Mouse (Mus musculus): ENCODE data around the gene Oas1h. TPM values are rescaled to one million over a fixed set of nuclear protein-coding genes. Genes with fewer than 3 reads are reported as not detected.
"Not testable (repeated sequence)": the region's sequence is repeated elsewhere in the genome, so short reads cannot be mapped to it uniquely, and the experiment has no call there.

Oas1h gene
- polyA plus RNA-seq, 1 experiment from 2014 or later = not detected

DNA sequence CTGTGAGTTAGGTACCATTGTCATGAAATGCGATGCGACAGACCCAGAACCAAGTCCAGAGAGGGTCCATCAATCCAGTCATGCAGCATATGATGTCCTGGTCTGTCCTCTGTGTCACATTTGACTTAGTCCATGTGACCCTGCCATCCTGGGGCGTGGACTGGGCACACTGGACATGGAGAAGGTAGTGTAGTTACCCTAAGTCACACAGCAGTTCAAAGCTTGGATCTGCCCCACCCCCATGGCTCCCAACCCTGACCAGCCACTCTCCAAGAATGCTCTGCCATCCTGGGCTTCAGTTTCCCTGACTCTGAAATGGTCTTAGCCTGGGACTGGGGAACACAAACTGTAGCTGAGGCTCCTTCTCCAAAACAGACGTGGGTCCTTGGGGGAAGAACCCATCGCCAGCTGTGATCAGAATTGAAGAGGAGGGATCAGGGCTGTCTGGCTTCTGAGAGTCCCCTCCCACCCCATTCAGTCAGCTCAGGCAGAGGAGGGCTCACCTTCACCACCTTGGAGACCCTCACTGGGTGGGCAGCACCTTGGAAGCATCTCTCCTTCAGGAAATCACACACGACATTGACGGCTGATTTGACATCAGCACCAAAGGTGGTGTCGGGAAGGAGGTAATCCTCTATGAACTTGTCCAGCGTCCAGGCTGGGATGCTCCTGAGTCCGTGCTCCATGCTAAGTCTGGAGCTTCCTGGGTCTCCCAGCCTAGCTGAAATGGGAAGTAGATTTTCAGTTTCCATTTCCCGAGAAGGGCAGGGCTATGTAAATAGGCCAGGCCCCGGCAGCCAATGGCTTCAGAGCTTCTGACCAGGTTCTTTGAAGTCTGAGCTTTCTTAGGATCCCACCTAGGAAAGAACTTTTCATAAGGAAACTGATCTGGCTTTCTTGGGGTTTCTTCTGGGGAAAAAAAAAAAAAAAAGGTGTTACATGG is 45.8 kb downstream of the Oas1h start, which contains the start of gene Oas1a:
Gene Oas1a (minus strand): TSS at position 731 of the 943 bp plus-strand sequence.
- H3K4me1 ChIP-seq (ENCODE audit: control insufficient read depth, insufficient read depth, low read length); ATAC-seq (ENCODE audit: low read depth); H3K4me2 ChIP-seq (ENCODE audit: low read depth, low read length); H3K9ac ChIP-seq (replicated peaks; ENCODE audit: low read depth, low read length); H3K36me3 ChIP-seq (ENCODE audit: control insufficient read depth, insufficient read depth, low read length); H3K9me3 ChIP-seq (ENCODE audit: control insufficient read depth, low read length); H3K4me3 ChIP-seq (ENCODE audit: low read depth, low read length); H3K27ac ChIP-seq (ENCODE audit: low read depth, low read length); H3K27me3 ChIP-seq (ENCODE audit: control insufficient read depth, insufficient read depth, low read length): not testable (repeated sequence)
- 40% methylated on average over 8 of the region's 12 CpGs for WGBS

DNA sequence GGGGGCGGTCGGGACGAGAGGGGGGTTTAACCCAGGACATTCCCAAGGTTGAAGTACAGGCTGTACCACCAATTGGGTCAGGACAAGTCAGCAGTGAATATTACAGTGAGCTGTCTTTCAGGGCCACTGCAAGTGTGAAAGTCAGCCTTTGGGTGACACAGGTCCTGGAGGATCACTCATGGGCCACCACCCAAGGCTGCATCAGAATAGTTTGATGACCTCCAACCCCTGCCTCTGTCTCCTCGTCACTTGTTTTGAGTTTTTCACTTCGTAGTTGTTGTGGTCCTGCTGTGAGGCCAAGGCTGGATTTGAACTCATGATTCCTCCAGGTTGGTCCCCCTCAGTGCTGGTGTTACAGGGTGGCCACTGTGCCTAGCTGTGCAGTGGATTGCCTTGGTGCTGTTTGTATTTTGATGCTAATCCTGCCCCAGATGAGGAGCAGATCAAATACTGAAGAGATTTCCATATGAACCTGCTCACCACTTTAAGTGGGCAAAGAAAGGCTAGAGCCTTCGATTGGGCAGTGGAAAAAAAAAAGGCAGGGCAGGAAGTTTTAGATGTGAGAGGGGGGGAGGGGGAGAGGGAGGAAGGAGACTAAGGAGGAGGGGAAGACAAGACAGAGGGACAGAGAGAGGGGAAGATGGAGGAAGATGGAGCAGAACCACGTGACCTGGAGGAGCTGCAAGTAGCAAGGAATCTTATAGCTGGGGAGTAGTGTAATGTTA is 47.1 kb downstream of the Oas1h start:
- no peak for ATAC-seq (ENCODE audit: low read depth)
- Histone ChIP-seq H3K4me1 (ENCODE audit: control insufficient read depth, insufficient read depth, low read length) (no peaks in the 10 kb centered on the region), H3K36me3 (ENCODE audit: control insufficient read depth, insufficient read depth, low read length) (no peaks in the 10 kb centered on the region), H3K27ac (ENCODE audit: low read depth, low read length) (no peak overlapping the region), H3K27me3 (ENCODE audit: control insufficient read depth, insufficient read depth, low read length) (no peaks in the 10 kb centered on the region), H3K9ac (replicated peaks; ENCODE audit: low read depth, low read length) (no peak overlapping the region), H3K4me3 (ENCODE audit: low read depth, low read length) (no peak overlapping the region), H3K9me3 (ENCODE audit: control insufficient read depth, low read length) (no peaks in the 10 kb centered on the region), H3K4me2 (ENCODE audit: low read depth, low read length) (no peak overlapping the region)
- 60% methylated on average over 7 of the region's 7 CpGs for WGBS

GRCm38 (mm10) chr5:120914204-120914603 is 53.0 kb downstream of the Oas1h start, which contains the start of gene Oas1d:
Gene Oas1d (plus strand): TSS chr5:120914536.
- ATAC-seq (ENCODE audit: low read depth); H3K4me3 ChIP-seq (ENCODE audit: low read depth, low read length); H3K27ac ChIP-seq (ENCODE audit: low read depth, low read length); H3K36me3 ChIP-seq (ENCODE audit: control insufficient read depth, insufficient read depth, low read length); H3K4me2 ChIP-seq (ENCODE audit: low read depth, low read length); H3K9me3 ChIP-seq (ENCODE audit: control insufficient read depth, low read length); H3K27me3 ChIP-seq (ENCODE audit: control insufficient read depth, insufficient read depth, low read length); H3K4me1 ChIP-seq (ENCODE audit: control insufficient read depth, insufficient read depth, low read length); H3K9ac ChIP-seq (replicated peaks; ENCODE audit: low read depth, low read length): not testable (repeated sequence)
- WGBS = 60% methylated on average over 8 of the region's 8 CpGs

DNA sequence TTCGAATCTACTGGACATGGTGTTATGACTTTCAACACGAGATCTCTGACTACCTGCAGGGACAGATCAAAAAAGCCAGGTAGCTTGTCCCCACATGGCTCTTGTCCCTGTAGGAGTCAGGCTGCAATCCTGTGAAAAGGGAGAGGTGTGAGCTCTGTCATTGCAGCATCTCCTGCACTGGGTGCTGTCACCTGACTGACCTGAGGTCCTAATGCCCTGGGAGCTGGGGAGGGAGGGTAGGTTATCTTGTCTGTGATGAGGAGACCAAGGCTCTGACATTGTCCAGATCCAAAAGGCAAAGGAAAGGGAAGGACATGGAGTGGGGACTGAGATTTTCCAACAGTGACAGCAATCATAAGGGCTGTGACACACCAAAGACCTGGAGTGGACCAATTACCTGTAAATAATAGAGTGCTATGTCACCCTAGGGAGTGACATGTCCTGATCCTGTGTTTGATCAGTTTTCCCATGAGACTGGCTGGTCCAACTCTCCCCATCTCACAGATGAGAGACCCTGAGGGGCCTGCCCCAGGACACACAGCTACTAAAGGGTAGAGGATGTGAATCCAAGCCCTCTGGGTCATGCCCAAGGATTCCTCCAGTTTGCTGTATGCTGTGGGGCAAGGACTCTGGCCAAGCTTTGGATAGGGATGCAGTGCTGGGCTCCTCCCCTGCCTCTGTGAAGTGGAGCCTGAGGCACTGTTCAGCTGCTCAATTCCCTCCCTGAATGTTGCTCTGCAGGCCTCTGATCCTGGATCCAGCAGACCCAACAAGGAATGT is 58.1 kb downstream of the Oas1h start:
- not testable (repeated sequence) for H3K27me3 ChIP-seq (ENCODE audit: control insufficient read depth, insufficient read depth, low read length); H3K4me1 ChIP-seq (ENCODE audit: control insufficient read depth, insufficient read depth, low read length); ATAC-seq (ENCODE audit: low read depth); H3K4me3 ChIP-seq (ENCODE audit: low read depth, low read length); H3K9me3 ChIP-seq (ENCODE audit: control insufficient read depth, low read length); H3K36me3 ChIP-seq (ENCODE audit: control insufficient read depth, insufficient read depth, low read length); H3K4me2 ChIP-seq (ENCODE audit: low read depth, low read length); H3K27ac ChIP-seq (ENCODE audit: low read depth, low read length); H3K9ac ChIP-seq (replicated peaks; ENCODE audit: low read depth, low read length)
- WGBS = 78% methylated on average over 2 of the region's 2 CpGs

DNA sequence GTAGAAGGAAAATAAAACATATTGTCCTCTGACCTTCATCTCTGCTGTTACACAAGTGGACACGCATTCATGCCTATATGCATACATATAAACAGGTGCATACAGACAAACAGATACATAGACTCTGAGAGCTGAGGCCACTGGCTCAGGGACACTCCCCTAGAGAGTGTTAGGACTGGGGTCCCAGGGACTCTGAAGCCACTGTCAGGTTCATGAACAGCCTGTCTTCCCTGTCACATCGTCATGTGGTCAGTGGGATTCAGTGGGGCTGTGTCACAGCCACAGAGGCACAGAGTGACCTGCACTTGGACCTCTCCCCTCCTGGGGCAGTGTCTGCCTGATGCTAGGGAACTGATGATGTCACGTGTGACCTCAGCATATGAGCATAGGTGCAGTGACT is 59.1 kb downstream of the Oas1h start:
- no peaks in the 10 kb centered on the region for H3K9me3 ChIP-seq (ENCODE audit: control insufficient read depth, low read length)
- H3K4me2 ChIP-seq (ENCODE audit: low read depth, low read length) = no peak overlapping the region
- H3K4me3 ChIP-seq (ENCODE audit: low read depth, low read length) = no peak overlapping the region
- H3K9ac ChIP-seq (replicated peaks; ENCODE audit: low read depth, low read length) = no peak overlapping the region
- H3K36me3 ChIP-seq (ENCODE audit: control insufficient read depth, insufficient read depth, low read length) = no peaks in the 10 kb centered on the region
- H3K27me3 ChIP-seq (ENCODE audit: control insufficient read depth, insufficient read depth, low read length) = no peaks in the 10 kb centered on the region
- WGBS = 88% methylated on average over 3 of the region's 3 CpGs
- no peak overlapping the region for H3K27ac ChIP-seq (ENCODE audit: low read depth, low read length)
- ATAC-seq (ENCODE audit: low read depth) = no peak
- no peaks in the 10 kb centered on the region for H3K4me1 ChIP-seq (ENCODE audit: control insufficient read depth, insufficient read depth, low read length)

Small RNA genes lying within 50 kb of the gene (microRNA-seq; reads per million reads assigned to microRNA genes)
- not detected for gene Gm22907

Other genes with a start within 250 kb of the Oas1h start
- gene Rita1, start 248.8 kb upstream of the Oas1h start, polyA plus RNA-seq (2014; fragmentation: Nextera tagmentation; extraction: Ambion mirVana) = 21.6 and 26.5 TPM in 2 replicates
- gene Ddx54, start 248.7 kb upstream of the Oas1h start, polyA plus RNA-seq (2014; fragmentation: Nextera tagmentation; extraction: Ambion mirVana) = 23.2 and 27.7 TPM in 2 replicates
- 0.46 TPM in 1 of 2 replicates, not detected in the other for gene Cfap73, start 227.2 kb upstream of the Oas1h start, polyA plus RNA-seq (2014; fragmentation: Nextera tagmentation; extraction: Ambion mirVana)
- 0.13 and 0.33 TPM in 2 replicates for gene Rasal1, start 212.6 kb upstream of the Oas1h start, polyA plus RNA-seq (2014; fragmentation: Nextera tagmentation; extraction: Ambion mirVana)
- 44.2 and 50.7 TPM in 2 replicates for gene Dtx1, start 149.5 kb upstream of the Oas1h start, polyA plus RNA-seq (2014; fragmentation: Nextera tagmentation; extraction: Ambion mirVana)
- gene Oas2, start 111.6 kb upstream of the Oas1h start, polyA plus RNA-seq (2014; fragmentation: Nextera tagmentation; extraction: Ambion mirVana) = 0.22 TPM in 1 of 2 replicates, not detected in the other
- 0.42 and 0.48 TPM in 2 replicates for gene Oas3, start 83.8 kb upstream of the Oas1h start, polyA plus RNA-seq (2014; fragmentation: Nextera tagmentation; extraction: Ambion mirVana)
- 0.19 TPM in 1 of 2 replicates, not detected in the other for gene Oas1e, start 65.9 kb upstream of the Oas1h start, polyA plus RNA-seq (2014; fragmentation: Nextera tagmentation; extraction: Ambion mirVana)
- gene Oas1c, start 48.9 kb upstream of the Oas1h start, polyA plus RNA-seq (2014; fragmentation: Nextera tagmentation; extraction: Ambion mirVana) = 0.41 and 0.43 TPM in 2 replicates
- gene Oas1f, start 14.1 kb upstream of the Oas1h start, polyA plus RNA-seq (2014; fragmentation: Nextera tagmentation; extraction: Ambion mirVana) = not detected in 2 replicates
- gene Oas1g, start 26.2 kb downstream of the Oas1h start, polyA plus RNA-seq (2014; fragmentation: Nextera tagmentation; extraction: Ambion mirVana) = not detected in 2 replicates
- 0.21 and 0.82 TPM in 2 replicates for gene Oas1a, start 46.1 kb downstream of the Oas1h start, polyA plus RNA-seq (2014; fragmentation: Nextera tagmentation; extraction: Ambion mirVana)
- gene Oas1d, start 53.1 kb downstream of the Oas1h start, polyA plus RNA-seq (2014; fragmentation: Nextera tagmentation; extraction: Ambion mirVana) = not detected in 2 replicates
- gene Rph3a, start 148.7 kb downstream of the Oas1h start, polyA plus RNA-seq (2014; fragmentation: Nextera tagmentation; extraction: Ambion mirVana) = 16.1 and 20.0 TPM in 2 replicates